10 mouse cellular contexts compared by ENCODE assay signal in genomic region chr19:58822454-58823200, GRCm38 (mm10). TPM values are rescaled to one million over a fixed set of nuclear protein-coding genes. Genes with fewer than 3 reads are reported as not detected.
DNase-seq lines count a peak whose midpoint lies in the region; ATAC-seq lines count a peak whose summit lies in the region.
"Had no signal": no experiment of that assay in that cellular context is flagged by ENCODE, and none has a peak within 500 bp of the region (broad histone marks: within the 10 kb centered on the region; RNA-seq: fewer than 3 reads in every experiment).

No protein-coding gene starts in this region.

- no peak overlapping the region for H3K4me3 ChIP-seq in midbrain, embryonic 11.5 days (ENCODE audit: low read depth, low read length)
- H3K4me3 ChIP-seq in midbrain, embryonic 15.5 days, result no peak overlapping the region
- no peak overlapping the region for H3K4me3 ChIP-seq in heart, embryonic 13.5 days
- H3K4me3 ChIP-seq in neural tube, embryonic 15.5 days (replicated peaks), result no peak overlapping the region

- no peak overlapping the region for H3K27ac ChIP-seq in midbrain, embryonic 11.5 days (ENCODE audit: low read depth, low read length)
- no peak overlapping the region for H3K27ac ChIP-seq in midbrain, embryonic 15.5 days
- peak overlapping the region; percentile 99 for H3K27ac ChIP-seq in heart, embryonic 13.5 days (replicated peaks)
- H3K27ac ChIP-seq in neural tube, embryonic 15.5 days (replicated peaks), result peak overlapping the region; percentile 42
- H3K27ac ChIP-seq: macrophage had no signal

- no peaks in the 10 kb centered on the region for H3K36me3 ChIP-seq in midbrain, embryonic 11.5 days (ENCODE audit: control insufficient read depth, insufficient read depth, low read length)
- peaks cover 9% of the 10 kb centered on the region; the same call in 1 of the 2 replicates for H3K36me3 ChIP-seq in midbrain, embryonic 15.5 days (replicated peaks)
- H3K36me3 ChIP-seq in heart, embryonic 13.5 days, result peaks cover 15% of the 10 kb centered on the region
- H3K36me3 ChIP-seq in neural tube, embryonic 15.5 days, result peaks cover 34% of the 10 kb centered on the region

- H3K4me1 ChIP-seq in midbrain, embryonic 11.5 days (ENCODE audit: control insufficient read depth, insufficient read depth, low read length), result no peaks in the 10 kb centered on the region
- H3K4me1 ChIP-seq in midbrain, embryonic 15.5 days, result no peaks in the 10 kb centered on the region
- H3K4me1 ChIP-seq in heart, embryonic 13.5 days, result peaks cover 48% of the 10 kb centered on the region
- peaks cover 11% of the 10 kb centered on the region for H3K4me1 ChIP-seq in neural tube, embryonic 15.5 days

- H3K4me2 ChIP-seq in midbrain, embryonic 11.5 days, result no peak overlapping the region
- H3K4me2 ChIP-seq in midbrain, embryonic 15.5 days, result no peak overlapping the region
- peak overlapping the region; percentile 48 for H3K4me2 ChIP-seq in heart, embryonic 13.5 days
- H3K4me2 ChIP-seq in neural tube, embryonic 15.5 days, result no peak overlapping the region

- 89% methylated on average over 20 of the region's 20 CpGs for WGBS in midbrain, embryonic 11.5 days
- 67% methylated on average over 20 of the region's 20 CpGs for WGBS in midbrain, embryonic 15.5 days
- 54% methylated on average over 20 of the region's 20 CpGs for WGBS in heart, embryonic 13.5 days
- whole genome bisulfite sequencing in neural tube, embryonic 15.5 days, result 28% methylated on average over 20 of the region's 20 CpGs

- DNase-seq in midbrain, embryonic 11.5 days (ENCODE audit: low spot score, missing footprints), result peak; percentile 54
- DNase-seq in cerebellum, postnatal 36 days, result peak; percentile 95 to 97
- peak; percentile 73 to 85 for DNase-seq in kidney, postnatal 25 days
- no peak for DNase-seq in B cell, adult 2 months

- H3K27me3 ChIP-seq in midbrain, embryonic 11.5 days (ENCODE audit: control insufficient read depth, insufficient read depth, low read length), result no peaks in the 10 kb centered on the region
- H3K27me3 ChIP-seq in midbrain, embryonic 15.5 days (replicated peaks), result no peaks in the 10 kb centered on the region
- H3K27me3 ChIP-seq in heart, embryonic 13.5 days (replicated peaks), result no peaks in the 10 kb centered on the region
- no peaks in the 10 kb centered on the region for H3K27me3 ChIP-seq in neural tube, embryonic 15.5 days (replicated peaks)

- H3K9me3 ChIP-seq in midbrain, embryonic 11.5 days (ENCODE audit: control insufficient read depth, low read length), result no peaks in the 10 kb centered on the region
- no peaks in the 10 kb centered on the region for H3K9me3 ChIP-seq in midbrain, embryonic 15.5 days
- H3K9me3 ChIP-seq in heart, embryonic 13.5 days, result no peaks in the 10 kb centered on the region; the same call in 1 of the 2 replicates
- no peaks in the 10 kb centered on the region for H3K9me3 ChIP-seq in neural tube, embryonic 15.5 days (replicated peaks)

- no peak overlapping the region for H3K9ac ChIP-seq in midbrain, embryonic 11.5 days (ENCODE audit: low read length)
- H3K9ac ChIP-seq in midbrain, embryonic 15.5 days, result no peak overlapping the region
- H3K9ac ChIP-seq in heart, embryonic 13.5 days, result peak overlapping the region; percentile 75
- no peak overlapping the region for H3K9ac ChIP-seq in neural tube, embryonic 15.5 days (replicated peaks)

- no peak for ATAC-seq in midbrain, embryonic 11.5 days (ENCODE audit: low FRiP score)
- ATAC-seq in midbrain, embryonic 15.5 days (replicated peaks), result no peak
- ATAC-seq in heart, embryonic 13.5 days (ENCODE audit: extremely low read depth, insufficient number of reproducible peaks, low FRiP score, low TSS enrichment), result peak; percentile 14; the same call in 1 of the 2 replicates
- ATAC-seq in neural tube, embryonic 15.5 days (ENCODE audit: low FRiP score), result no peak
- no peak for ATAC-seq in granulocyte monocyte progenitor cell, adult 5-6 weeks (replicated peaks; ENCODE audit: poor library complexity, severe bottlenecking)

RNA-seq across cellular contexts. Expression of gene 1700019N19Rik, which starts 28.4 kb away (rescaled TPM):
- not detected in 2 replicates for polyA plus RNA-seq in midbrain, embryonic 11.5 days (2014; fragmentation: Nextera tagmentation; extraction: Ambion mirVana)
- polyA plus RNA-seq in midbrain, embryonic 15.5 days (2015; fragmentation: Nextera tagmentation; extraction: Ambion mirVana), result not detected in 2 replicates
- polyA plus RNA-seq in heart, embryonic 13.5 days (2015; fragmentation: Nextera tagmentation; extraction: Ambion mirVana), result not detected in 2 replicates
- polyA plus RNA-seq in neural tube, embryonic 15.5 days (2015; fragmentation: Nextera tagmentation; extraction: Ambion mirVana), result not detected in 2 replicates
- total RNA-seq in granulocyte monocyte progenitor cell, adult 5-6 weeks (2014; fragmentation: Nextera tagmentation), result not detected in 2 replicates
- not detected in 2 replicates for total RNA-seq in granulocyte monocyte progenitor cell, adult 5-6 weeks (2017)
- polyA plus RNA-seq: embryonic facial prominence, embryonic 14.5 days; macrophage had no signal

Comparison
In these comparisons a context has a peak if more than half of its experiments do, and no peak if none do; other contexts are left out.
1. DNase-seq: peak in midbrain, embryonic 11.5 days (single experiment), cerebellum, postnatal 36 days (2 of 2) and kidney, postnatal 25 days (2 of 2); none in B cell, adult 2 months (0 of 2).
2. H3K27ac ChIP-seq: peak in heart, embryonic 13.5 days (single experiment) and neural tube, embryonic 15.5 days (single experiment); none in midbrain, embryonic 11.5 days (single experiment) and midbrain, embryonic 15.5 days (single experiment).